Mouse (Mus musculus) kidney, adult 18-20 months (tissue): Measurements from ENCODE around the gene Babam2.

ENCODE experiments used
- DNase-seq: peaks from one replicate; pipeline ENCODE4 v3.0.0; 2021

Gene Babam2

GRCm38 (mm10) chr5:32058481-32059253, 361.2 kb downstream of the Babam2 start:
- no peak for DNase-seq

GRCm38 (mm10) chr5:32059254-32059796, 361.8 kb downstream of the Babam2 start:
- DNase-seq, result no peak

GRCm38 (mm10) chr5:32060485-32060884, 363.0 kb downstream of the Babam2 start:
- DNase-seq, result no peak

- DNase-seq, result no peak
Measured at GRCm38 (mm10) chr5:32061854-32062253, 364.4 kb downstream of the Babam2 start.

- no peak for DNase-seq
Measured at GRCm38 (mm10) chr5:32064341-32065105, 367.0 kb downstream of the Babam2 start.

GRCm38 (mm10) chr5:32066015-32066734, 368.7 kb downstream of the Babam2 start:
- no peak for DNase-seq

GRCm38 (mm10) chr5:32066839-32067238, 369.4 kb downstream of the Babam2 start:
- no peak for DNase-seq

GRCm38 (mm10) chr5:32068616-32069015, 371.1 kb downstream of the Babam2 start:
- no peak for DNase-seq

- no peak for DNase-seq
Measured at GRCm38 (mm10) chr5:32069096-32069495, 371.6 kb downstream of the Babam2 start.

- no peak for DNase-seq
Measured at GRCm38 (mm10) chr5:32069566-32070169, 372.2 kb downstream of the Babam2 start.

GRCm38 (mm10) chr5:32070781-32071180, 373.3 kb downstream of the Babam2 start:
- no peak for DNase-seq

GRCm38 (mm10) chr5:32071314-32071713, 373.8 kb downstream of the Babam2 start:
- DNase-seq, result no peak

- DNase-seq, result no peak
Measured at GRCm38 (mm10) chr5:32071824-32072223, 374.3 kb downstream of the Babam2 start.

- DNase-seq, result no peak
Measured at GRCm38 (mm10) chr5:32072877-32073276, 375.4 kb downstream of the Babam2 start.

- DNase-seq, result no peak
Measured at GRCm38 (mm10) chr5:32074053-32074452, 376.6 kb downstream of the Babam2 start.

- DNase-seq, result no peak
Measured at GRCm38 (mm10) chr5:32077139-32077538, 379.7 kb downstream of the Babam2 start.

GRCm38 (mm10) chr5:32078986-32079385, 381.5 kb downstream of the Babam2 start:
- no peak for DNase-seq

- no peak for DNase-seq
Measured at GRCm38 (mm10) chr5:32080490-32081219, 383.2 kb downstream of the Babam2 start.

- DNase-seq, result no peak
Measured at GRCm38 (mm10) chr5:32084401-32084804, 386.9 kb downstream of the Babam2 start.

GRCm38 (mm10) chr5:32085566-32085965, 388.1 kb downstream of the Babam2 start:
- no peak for DNase-seq

GRCm38 (mm10) chr5:32085971-32086370, 388.5 kb downstream of the Babam2 start:
- DNase-seq, result no peak

GRCm38 (mm10) chr5:32086526-32087090, 389.1 kb downstream of the Babam2 start:
- DNase-seq, result peak; percentile 48
